Mouse (Mus musculus) skeletal muscle tissue, adult 2 months (tissue): ENCODE data around the gene Clip4.

Experiments
- DNase-seq: peaks from one replicate; pipeline ENCODE4 v3.0.0-alpha.2; 2012; ENCODE audit warnings: low read depth, low spot score

Clip4 gene

GRCm38 (mm10) chr17:71871981-71872380, 103.7 kb downstream of the Clip4 start:
- no peak for DNase-seq

- DNase-seq, result peak; percentile 12
Measured at GRCm38 (mm10) chr17:71872976-71873375, 104.7 kb downstream of the Clip4 start.

- DNase-seq, result peak; percentile 47
Measured at GRCm38 (mm10) chr17:71874077-71874476, 105.8 kb downstream of the Clip4 start.

- no peak for DNase-seq
Measured at GRCm38 (mm10) chr17:71874795-71875194, 106.5 kb downstream of the Clip4 start.

- DNase-seq, result no peak
Measured at GRCm38 (mm10) chr17:71875492-71875891, 107.2 kb downstream of the Clip4 start.

GRCm38 (mm10) chr17:71881369-71881768, 113.1 kb downstream of the Clip4 start:
- no peak for DNase-seq

- no peak for DNase-seq
Measured at GRCm38 (mm10) chr17:71909107-71909506, 140.8 kb downstream of the Clip4 start.

GRCm38 (mm10) chr17:71913188-71913587, 144.9 kb downstream of the Clip4 start:
- no peak for DNase-seq
